Mouse (Mus musculus) thymus, postnatal 36 days (tissue): ENCODE results near the gene Cd7.
A peak's percentile ranks its signal among the peaks of the same experiment; 100 is the strongest.
"Not testable (repeated sequence)": the region's sequence is repeated elsewhere in the genome, so short reads cannot be mapped to it uniquely, and the experiment has no call there.

Experiments used
- DNase-seq, 2 experiments: peaks; one replicate each; pipeline ENCODE4 v3.0.0; 2022; ENCODE audit warnings: mixed read lengths in 2 of 2

Cd7 gene

GRCm38 (mm10) chr11:121039302-121039701, at the start of gene Cd7:
Cd7 (minus strand) TSS chr11:121039418.
- peak; percentile 33 to 52 for DNase-seq

DNA sequence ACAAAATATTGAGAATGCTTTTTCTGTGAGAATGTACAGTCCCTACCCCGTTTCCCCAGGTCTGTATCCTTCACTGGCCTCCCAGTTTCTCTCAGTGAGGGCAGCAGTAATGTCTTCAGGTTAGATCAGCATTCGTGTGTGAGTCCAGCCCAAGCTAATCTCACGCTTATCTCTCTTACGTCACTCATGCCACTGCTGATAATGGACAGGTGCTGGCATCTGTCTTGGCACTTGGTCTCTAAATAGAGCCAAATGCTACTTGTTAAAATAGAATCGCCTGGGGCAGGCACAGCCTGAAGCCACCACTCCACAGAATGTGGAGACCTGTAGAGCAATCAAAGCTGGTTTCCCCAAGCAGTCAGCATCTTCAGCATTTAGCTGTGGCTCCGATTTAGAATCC, 49.8 kb upstream of the Cd7 start:
- DNase-seq = no peak

DNA sequence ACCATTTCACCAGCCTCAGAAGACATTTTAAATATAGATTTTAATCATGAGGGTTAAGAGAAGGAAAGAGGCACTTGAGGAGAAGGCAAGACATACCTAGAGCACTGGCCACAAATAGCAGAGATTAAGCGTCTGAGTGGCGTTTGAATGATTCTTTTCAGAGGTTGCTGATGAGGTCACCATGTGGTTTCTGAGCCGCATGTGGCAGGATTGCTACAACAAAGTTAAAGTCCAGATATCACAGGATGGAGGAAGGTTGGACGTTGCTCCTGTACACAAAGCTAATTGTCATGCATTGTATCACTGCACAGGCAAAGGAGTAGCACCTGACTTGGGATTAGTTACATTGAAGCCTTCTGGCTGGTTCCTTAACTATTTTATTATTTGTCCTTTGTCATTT, 47.1 kb upstream of the Cd7 start:
- no peak for DNase-seq

- no peak for DNase-seq
Measured at GRCm38 (mm10) chr11:121085181-121085580, 46.0 kb upstream of the Cd7 start.

DNA sequence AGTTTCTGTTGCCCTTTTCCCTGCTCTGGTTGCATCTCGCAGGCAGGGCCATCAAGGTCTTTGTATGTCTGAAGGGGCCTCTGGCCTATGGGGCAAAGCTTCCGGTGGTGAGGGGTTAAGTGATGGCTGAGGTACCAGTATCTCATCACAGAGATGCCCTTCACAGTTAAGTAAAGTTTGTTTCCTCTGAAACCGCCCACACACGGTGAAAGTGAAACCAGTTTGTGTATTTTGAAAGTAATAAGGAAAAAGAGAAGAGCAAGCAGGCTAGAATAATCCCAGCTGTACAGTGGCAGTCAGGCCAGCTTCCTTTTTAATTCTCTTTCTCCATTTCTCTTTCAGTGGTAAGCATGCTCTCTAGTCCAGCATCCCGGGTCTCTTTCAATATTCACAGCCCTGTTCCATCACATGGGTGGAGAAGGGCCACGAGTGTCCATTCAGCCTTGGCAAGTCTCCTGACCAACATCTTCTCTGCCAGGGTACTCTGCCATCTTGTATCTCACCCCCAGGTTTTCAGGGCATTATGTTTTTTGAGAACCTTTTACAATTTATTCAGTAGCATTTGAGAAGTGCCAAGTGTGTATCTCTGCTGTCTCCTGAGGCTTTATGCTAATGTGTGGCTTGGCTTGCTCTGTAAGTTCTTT, 43.8 kb upstream of the Cd7 start:
- DNase-seq = peak; percentile 15 to 27

GRCm38 (mm10) chr11:121082250-121082649, 43.0 kb upstream of the Cd7 start:
- no peak for DNase-seq

GRCm38 (mm10) chr11:121081120-121081519, 41.9 kb upstream of the Cd7 start, which contains the start of gene Sectm1a:
Sectm1a (minus strand) TSS chr11:121081220.
- DNase-seq = no peak

GRCm38 (mm10) chr11:121080330-121080729, 41.1 kb upstream of the Cd7 start:
- DNase-seq = no peak

- no peak for DNase-seq
Measured at GRCm38 (mm10) chr11:121075655-121076054, 36.4 kb upstream of the Cd7 start.

DNA sequence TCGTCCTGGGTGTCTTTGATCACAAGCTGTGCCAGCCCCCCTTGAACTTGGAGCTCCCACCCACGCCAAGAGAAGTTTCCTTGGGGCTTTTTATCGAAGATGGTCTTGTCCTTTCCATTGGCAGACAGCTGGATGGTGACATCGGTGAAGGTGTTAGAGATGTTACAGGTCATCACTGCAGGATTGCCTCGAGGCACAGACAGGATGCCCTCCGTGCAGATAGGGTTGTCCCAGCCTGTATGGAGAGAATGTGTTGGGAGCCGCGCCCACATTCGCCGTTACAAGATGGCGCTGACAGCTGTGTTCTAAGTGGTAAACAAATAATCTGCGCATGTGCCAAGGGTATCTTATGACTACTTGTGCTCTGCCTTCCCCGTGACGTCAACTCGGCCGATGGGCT, 30.4 kb upstream of the Cd7 start:
- DNase-seq = not testable (repeated sequence)

DNA sequence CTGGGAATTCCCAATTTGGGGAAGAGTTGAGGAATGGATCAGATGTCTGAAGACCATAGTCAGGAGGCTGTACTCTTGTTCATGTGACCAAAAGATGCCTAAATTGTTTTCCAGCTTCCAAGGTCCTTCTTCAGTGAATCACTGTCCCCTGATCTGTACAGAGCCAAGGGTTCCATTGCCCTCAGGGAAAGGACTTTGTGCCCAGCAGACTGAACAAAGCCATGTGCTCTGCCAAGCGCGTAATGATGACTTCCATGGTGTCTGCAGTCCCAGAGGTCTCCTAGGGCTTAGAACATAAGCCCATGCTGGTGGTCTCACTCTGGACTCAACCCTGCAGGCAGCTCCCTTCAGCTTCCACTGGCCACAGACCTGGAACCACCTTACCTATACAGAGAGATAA, 28.7 kb upstream of the Cd7 start:
- DNase-seq = no peak

GRCm38 (mm10) chr11:121064197-121064596, 25.0 kb upstream of the Cd7 start:
- no peak for DNase-seq

GRCm38 (mm10) chr11:121063379-121063778, 24.2 kb upstream of the Cd7 start, which contains the start of gene Sectm1b:
Sectm1b (minus strand) TSS chr11:121063569.
- no peak for DNase-seq

- DNase-seq = no peak
Measured at GRCm38 (mm10) chr11:121061615-121062014, 22.4 kb upstream of the Cd7 start.

DNA sequence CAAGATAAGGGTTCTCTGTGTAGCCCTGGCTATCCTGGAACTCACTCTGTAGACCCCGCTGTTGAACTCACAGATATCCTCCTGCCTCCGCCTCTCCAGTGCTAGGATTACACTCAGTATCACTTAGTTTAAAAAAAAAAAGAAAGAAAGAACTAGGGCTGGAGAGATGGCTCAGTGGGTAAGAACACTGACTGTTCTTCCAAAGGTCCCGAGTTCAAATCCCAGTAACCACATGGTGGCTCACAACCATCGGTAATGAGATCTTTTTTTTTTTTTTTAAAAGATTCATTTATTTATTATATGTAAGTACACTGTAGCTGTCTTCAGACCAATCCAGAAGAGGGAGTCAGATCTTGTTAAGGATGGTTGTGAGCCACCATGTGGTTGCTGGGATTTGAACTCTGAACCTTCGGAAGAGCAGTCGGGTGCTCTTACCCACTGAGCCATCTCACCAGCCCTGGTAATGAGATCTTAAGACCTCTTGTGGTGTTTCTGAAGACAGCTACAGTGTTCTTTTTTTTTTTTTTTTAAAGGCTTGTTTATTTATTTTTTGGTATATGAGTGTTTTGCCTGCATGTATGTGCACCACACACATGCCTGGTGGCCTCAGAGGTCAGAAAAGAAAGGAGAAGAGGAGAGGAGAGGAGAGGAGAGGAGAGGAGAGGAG, 21.3 kb upstream of the Cd7 start:
- DNase-seq = not testable (repeated sequence)

- no peak for DNase-seq
Measured at GRCm38 (mm10) chr11:121059471-121059870, 20.3 kb upstream of the Cd7 start.

GRCm38 (mm10) chr11:121058956-121059355, 19.7 kb upstream of the Cd7 start:
- DNase-seq = no peak

DNA sequence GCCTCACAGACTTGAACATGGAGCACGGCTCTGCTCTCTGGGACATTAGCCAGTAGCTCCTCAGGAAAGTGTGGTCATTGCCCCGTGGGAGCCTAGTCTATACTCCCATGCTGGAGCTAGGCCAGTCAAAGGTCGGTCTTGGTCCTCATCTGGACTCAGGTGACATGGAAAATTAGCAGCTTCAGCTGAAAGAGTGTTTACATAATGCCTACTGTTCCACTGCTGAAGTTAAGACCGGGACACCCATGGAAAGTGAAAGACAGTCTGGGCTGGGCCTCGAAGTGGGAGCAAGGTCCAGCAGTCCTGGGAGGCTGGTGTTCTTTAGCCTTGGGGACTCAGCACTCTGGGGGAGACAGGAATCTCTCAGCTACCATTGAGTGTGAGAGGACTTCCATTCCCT, 18.9 kb upstream of the Cd7 start:
- no peak for DNase-seq

GRCm38 (mm10) chr11:121056536-121057236, 17.5 kb upstream of the Cd7 start:
- no peak for DNase-seq

GRCm38 (mm10) chr11:121053536-121053935, 14.3 kb upstream of the Cd7 start:
- peak; percentile 57 to 61 for DNase-seq

- no peak for DNase-seq
Measured at GRCm38 (mm10) chr11:121052387-121052786, 13.2 kb upstream of the Cd7 start.

GRCm38 (mm10) chr11:121051793-121052192, 12.6 kb upstream of the Cd7 start:
- DNase-seq = no peak

- no peak for DNase-seq
Measured at GRCm38 (mm10) chr11:121049840-121050239, 10.6 kb upstream of the Cd7 start.

GRCm38 (mm10) chr11:121047826-121048399, 8.7 kb upstream of the Cd7 start:
- no peak for DNase-seq
